Mouse (Mus musculus) heart, embryonic 16.5 days (tissue): ENCODE measurements around the gene F2rl1. TPM values are rescaled to one million over a fixed set of nuclear protein-coding genes. Genes with fewer than 3 reads are reported as not detected.
"Not testable (repeated sequence)": the region's sequence is repeated elsewhere in the genome, so short reads cannot be mapped to it uniquely, and the experiment has no call there.

ENCODE experiments used
- ATAC-seq: fragments of 200-750 bp; cut with Nextera tagmentation; replicated peaks from 2 replicates; pipeline ENCODE4 v1.8.0; 2017; ENCODE audit warnings: moderate number of reproducible peaks; ENCODE audit not compliant: insufficient read depth, low FRiP score; ENCODE audit errors: extremely low read depth
- H3K27ac ChIP-seq: fragments of 300-500 bp; sonication (generic); 2 replicates; pipeline ENCODE4 v1.5.1; 2014; ENCODE audit warnings: mild to moderate bottlenecking, low read length, control low read depth, moderate library complexity
- H3K27me3 ChIP-seq: fragments of 300-500 bp; sonication (generic); 2 replicates; pipeline ENCODE4 v1.6.1; 2014; ENCODE audit warnings: low read length, mixed read lengths; ENCODE audit not compliant: control insufficient read depth, insufficient read depth
- H3K36me3 ChIP-seq: fragments of 300-500 bp; sonication (generic); 2 replicates; pipeline ENCODE4 v1.6.1; 2014; ENCODE audit not compliant: control insufficient read depth, insufficient read depth
- H3K4me1 ChIP-seq: fragments of 300-500 bp; sonication (generic); 2 replicates; pipeline ENCODE4 v1.6.1; 2014; ENCODE audit warnings: low read length, mixed read lengths; ENCODE audit not compliant: control insufficient read depth, insufficient read depth
- H3K4me2 ChIP-seq: fragments of 300-500 bp; sonication (generic); 2 replicates; pipeline ENCODE4 v1.6.1; 2014; ENCODE audit warnings: low read depth, mild to moderate bottlenecking, control low read depth, low read length
- H3K4me3 ChIP-seq: fragments of 300-500 bp; sonication (generic); 2 replicates; pipeline ENCODE4 v1.5.1; 2014; ENCODE audit warnings: mild to moderate bottlenecking, control low read depth, low read length
- H3K9ac ChIP-seq: fragments of 300-500 bp; sonication (generic); 2 replicates; pipeline ENCODE4 v1.6.1; 2014; ENCODE audit warnings: low read length, control low read depth
- H3K9me3 ChIP-seq: fragments of 300-500 bp; sonication (generic); replicated peaks from 2 replicates; pipeline ENCODE4 v1.6.1; 2016; ENCODE audit warnings: low read length; ENCODE audit not compliant: control insufficient read depth
- WGBS: fragments of 180-500 bp; shearing (Covaris S2); extraction: QIAGEN DNeasy Blood & Tissue Kit; methylation state at CpG from one replicate; pipeline ENCODE4 v1.1.7; 2014; 5-methylcytosine and 5-hydroxymethylcytosine counted together
- polyA plus RNA-seq: library from polyadenylated mRNA; unstranded; fragments of >200 nt; fragmentation: Nextera tagmentation; extraction: Ambion mirVana; gene quantifications from 2 replicates; pipeline ENCODE4 v1.2.1, GENCODE M21; 2015

Gene F2rl1
- polyA plus RNA-seq, 1 experiment from 2014 or later, result 1.5 TPM

GRCm38 (mm10) chr13:95538021-95538420, 13.0 kb upstream of the F2rl1 start:
- Histone ChIP-seq H3K9me3 (no peaks in the 10 kb centered on the region), H3K27me3 (no peaks in the 10 kb centered on the region), H3K4me2 (no peak overlapping the region), H3K9ac (no peak overlapping the region), H3K36me3 (no peaks in the 10 kb centered on the region), H3K27ac (no peak overlapping the region), H3K4me1 (peaks cover 21% of the 10 kb centered on the region), H3K4me3 (no peak overlapping the region)
- no peak for ATAC-seq
- 71% methylated on average over 5 of the region's 5 CpGs for WGBS

DNA sequence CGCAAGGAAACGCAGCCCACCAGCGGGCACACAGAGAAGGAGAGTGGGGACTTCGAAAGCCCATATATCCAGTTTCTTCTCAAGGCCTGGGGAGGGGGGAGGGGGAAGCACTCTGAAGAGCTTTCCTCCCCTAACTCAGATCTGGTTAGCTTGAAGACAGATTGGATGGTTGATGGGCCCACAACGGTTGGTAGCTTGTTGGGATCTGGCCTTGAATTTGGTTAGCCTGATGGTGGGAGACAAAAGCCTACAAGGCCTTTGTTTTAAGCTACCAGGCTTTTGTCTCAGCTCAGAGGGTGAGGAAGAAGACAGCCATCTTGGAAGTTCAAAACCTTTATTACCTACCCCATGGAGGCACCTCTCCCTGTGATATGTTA, 11.1 kb upstream of the F2rl1 start:
- no peaks in the 10 kb centered on the region for H3K36me3 ChIP-seq
- H3K27ac ChIP-seq, result no peak overlapping the region
- no peak overlapping the region for H3K9ac ChIP-seq
- no peak for ATAC-seq
- no peak overlapping the region for H3K4me3 ChIP-seq
- no peak overlapping the region for H3K4me2 ChIP-seq
- H3K4me1 ChIP-seq, result peaks cover 21% of the 10 kb centered on the region
- WGBS, result 34% methylated on average over 5 of the region's 5 CpGs
- H3K9me3 ChIP-seq, result no peaks in the 10 kb centered on the region
- no peaks in the 10 kb centered on the region for H3K27me3 ChIP-seq

DNA sequence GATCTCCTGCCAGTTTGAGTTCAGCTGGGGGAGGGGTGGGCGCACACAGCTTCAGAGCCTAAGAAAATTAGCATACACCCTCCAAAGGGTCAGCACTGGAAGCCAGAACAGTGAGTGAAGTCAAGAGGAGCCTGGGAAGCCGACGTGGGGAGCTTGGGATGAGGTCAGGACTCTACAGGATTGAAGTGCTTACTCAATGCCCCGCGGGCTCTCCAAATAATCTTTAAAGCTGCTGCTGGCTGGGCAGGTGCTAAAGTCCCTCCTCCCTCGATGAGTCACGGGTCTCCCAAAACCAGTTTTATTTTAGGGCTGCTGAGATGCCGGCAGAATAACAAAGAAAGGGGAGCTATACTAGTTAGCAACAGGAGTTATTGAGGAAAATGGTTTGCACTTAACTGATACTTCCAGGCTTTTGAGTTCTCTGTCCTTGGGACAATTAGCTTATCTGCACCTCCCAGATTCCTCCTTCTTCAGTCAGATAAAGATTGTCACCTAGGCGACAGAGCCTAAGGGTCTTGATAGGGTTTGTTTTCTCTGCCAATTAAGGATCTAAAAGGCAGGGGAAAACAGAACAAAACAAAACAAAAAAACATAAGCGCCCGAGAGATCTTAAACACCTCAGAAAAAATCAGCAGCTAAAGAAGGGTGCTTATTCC, 10.6 kb upstream of the F2rl1 start:
- Histone ChIP-seq H3K36me3 (no peaks in the 10 kb centered on the region), H3K27me3 (no peaks in the 10 kb centered on the region), H3K27ac (no peak overlapping the region), H3K9ac (no peak overlapping the region), H3K9me3 (no peaks in the 10 kb centered on the region), H3K4me3 (no peak overlapping the region), H3K4me1 (peaks cover 21% of the 10 kb centered on the region), H3K4me2 (peak overlapping the region; percentile 34)
- no peak for ATAC-seq
- WGBS, result 10% methylated on average over 11 of the region's 11 CpGs

GRCm38 (mm10) chr13:95535026-95535425, 10.0 kb upstream of the F2rl1 start:
- H3K9me3 ChIP-seq, result no peaks in the 10 kb centered on the region
- no peak overlapping the region for H3K9ac ChIP-seq
- H3K4me1 ChIP-seq, result peaks cover 21% of the 10 kb centered on the region
- no peaks in the 10 kb centered on the region for H3K36me3 ChIP-seq
- 13% methylated on average over 6 of the region's 6 CpGs for WGBS
- H3K27ac ChIP-seq, result no peak overlapping the region
- ATAC-seq, result no peak
- H3K27me3 ChIP-seq, result no peaks in the 10 kb centered on the region
- H3K4me3 ChIP-seq, result no peak overlapping the region
- peak overlapping the region; percentile 34 for H3K4me2 ChIP-seq

- Histone ChIP-seq H3K36me3 (no peaks in the 10 kb centered on the region), H3K9me3 (no peaks in the 10 kb centered on the region), H3K4me1 (peaks cover 21% of the 10 kb centered on the region), H3K27me3 (no peaks in the 10 kb centered on the region), H3K27ac (peak overlapping the region; percentile 21; the same call in 1 of the 2 replicates), H3K4me2 (peak overlapping the region; percentile 43), H3K9ac (peak overlapping the region; percentile 40; the same call in 1 of the 2 replicates), H3K4me3 (peak overlapping the region; percentile 8; the same call in 1 of the 2 replicates)
- ATAC-seq, result no peak
- 25% methylated on average over 5 of the region's 5 CpGs for WGBS
These were observed 9.1 kb upstream of the F2rl1 start for GRCm38 (mm10) chr13:95534131-95534561.

- Histone ChIP-seq H3K9ac (no peak overlapping the region), H3K36me3 (no peaks in the 10 kb centered on the region), H3K4me3 (no peak overlapping the region), H3K9me3 (no peaks in the 10 kb centered on the region), H3K27ac (no peak overlapping the region; the same call in 1 of the 2 replicates), H3K4me2 (no peak overlapping the region), H3K27me3 (no peaks in the 10 kb centered on the region), H3K4me1 (peaks cover 21% of the 10 kb centered on the region)
- 25% methylated on average over 8 of the region's 8 CpGs for WGBS
- no peak for ATAC-seq
These were observed 8.6 kb upstream of the F2rl1 start for GRCm38 (mm10) chr13:95533640-95534039.

- peaks cover 21% of the 10 kb centered on the region for H3K4me1 ChIP-seq
- H3K27ac ChIP-seq, H3K9me3 ChIP-seq, H3K27me3 ChIP-seq, H3K4me2 ChIP-seq, H3K9ac ChIP-seq, ATAC-seq, H3K4me3 ChIP-seq, H3K36me3 ChIP-seq: not testable (repeated sequence)
- WGBS, result 73% methylated on average over 4 of the region's 5 CpGs
These were observed 8.1 kb upstream of the F2rl1 start for GRCm38 (mm10) chr13:95533121-95533520.

DNA sequence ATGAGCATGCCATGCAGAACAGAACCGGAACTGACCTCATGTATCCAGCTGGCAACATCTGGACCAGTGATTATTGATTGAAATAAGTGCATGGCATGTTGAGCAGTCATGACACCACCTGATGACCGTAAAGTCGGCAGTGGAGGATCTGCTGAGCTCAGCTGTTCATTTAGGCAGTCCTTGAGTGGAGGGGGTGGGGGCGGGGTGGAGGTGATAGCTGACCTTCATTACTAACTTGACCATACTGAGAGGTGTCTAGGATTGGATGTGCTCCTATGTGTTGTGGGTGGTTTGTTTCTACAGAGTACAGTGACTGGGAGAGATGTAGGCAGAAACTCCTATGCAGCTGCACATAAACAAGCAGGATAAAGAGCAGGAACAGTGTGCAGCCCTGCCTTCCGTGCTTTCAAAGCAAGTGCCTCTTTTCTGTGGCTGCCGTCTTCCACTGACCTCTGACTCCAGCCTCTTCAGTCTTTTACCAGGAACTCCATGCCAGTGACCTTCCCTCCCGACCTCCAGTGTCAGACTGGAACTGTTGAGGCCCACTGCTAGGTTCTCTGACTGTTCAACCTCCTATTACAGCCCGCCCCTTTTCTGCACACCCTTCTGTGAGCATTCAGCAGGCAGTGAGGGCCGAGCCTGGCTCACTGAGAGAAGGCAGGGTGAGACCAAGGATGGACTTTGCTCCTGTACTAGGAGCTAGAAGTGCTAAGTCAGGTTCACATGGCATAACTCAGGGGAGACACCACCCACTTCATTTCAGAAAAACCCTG, 6.4 kb upstream of the F2rl1 start:
- no peak overlapping the region for H3K4me3 ChIP-seq
- H3K9ac ChIP-seq, result no peak overlapping the region
- H3K9me3 ChIP-seq, result no peaks in the 10 kb centered on the region
- H3K27me3 ChIP-seq, result no peaks in the 10 kb centered on the region
- no peak overlapping the region for H3K27ac ChIP-seq
- H3K36me3 ChIP-seq, result no peaks in the 10 kb centered on the region
- no peak overlapping the region for H3K4me2 ChIP-seq
- no peak for ATAC-seq
- WGBS, result 35% methylated on average over 9 of the region's 9 CpGs
- H3K4me1 ChIP-seq, result peaks cover 21% of the 10 kb centered on the region

GRCm38 (mm10) chr13:95529246-95529645, 4.2 kb upstream of the F2rl1 start:
- WGBS, result 82% methylated on average over 2 of the region's 2 CpGs
- Histone ChIP-seq H3K36me3 (no peaks in the 10 kb centered on the region), H3K27me3 (peaks cover 10% of the 10 kb centered on the region; the same call in 1 of the 2 replicates), H3K9ac (no peak overlapping the region), H3K27ac (no peak overlapping the region), H3K4me3 (no peak overlapping the region), H3K4me1 (peaks cover 15% of the 10 kb centered on the region), H3K9me3 (no peaks in the 10 kb centered on the region), H3K4me2 (no peak overlapping the region)
- ATAC-seq, result no peak
